Mouse (Mus musculus) adrenal gland, postnatal 14 days (tissue): ENCODE measurements around the gene Fgf14. TPM values are rescaled to one million over a fixed set of nuclear protein-coding genes. Genes with fewer than 3 reads are reported as not detected.
A peak's percentile ranks its signal among the peaks of the same experiment; 100 is the strongest.
"Not testable (repeated sequence)": the region's sequence is repeated elsewhere in the genome, so short reads cannot be mapped to it uniquely, and the experiment has no call there.

Source experiments
- DNase-seq: peaks from one replicate; pipeline ENCODE4 v3.0.0; 2021; ENCODE audit warnings: mixed read lengths
- total RNA-seq: library from RNA; stranded (reverse); gene quantifications from 2 replicates; pipeline ENCODE4 v1.2.3, GENCODE M21; 2021

Gene Fgf14
- total RNA-seq, 1 experiment from 2014 or later, result 0.85 TPM

DNA sequence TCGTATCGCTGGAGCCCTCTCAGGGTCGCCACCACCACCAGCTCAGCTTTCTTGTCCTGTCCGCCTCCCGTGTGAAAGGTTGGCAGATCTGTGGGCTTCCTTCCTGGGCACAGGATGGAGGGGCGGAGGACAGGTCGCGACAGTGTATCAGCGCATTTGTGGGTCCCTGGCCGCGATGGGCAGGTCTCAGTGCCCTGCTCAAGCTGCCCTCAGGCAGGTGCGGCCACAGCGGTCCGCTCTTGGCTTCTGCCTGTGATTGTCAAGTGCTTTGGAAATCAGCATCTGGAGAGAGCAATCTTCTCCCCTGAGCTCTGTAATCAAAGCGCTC is 484.1 kb downstream of the Fgf14 start:
- DNase-seq, result no peak

DNA sequence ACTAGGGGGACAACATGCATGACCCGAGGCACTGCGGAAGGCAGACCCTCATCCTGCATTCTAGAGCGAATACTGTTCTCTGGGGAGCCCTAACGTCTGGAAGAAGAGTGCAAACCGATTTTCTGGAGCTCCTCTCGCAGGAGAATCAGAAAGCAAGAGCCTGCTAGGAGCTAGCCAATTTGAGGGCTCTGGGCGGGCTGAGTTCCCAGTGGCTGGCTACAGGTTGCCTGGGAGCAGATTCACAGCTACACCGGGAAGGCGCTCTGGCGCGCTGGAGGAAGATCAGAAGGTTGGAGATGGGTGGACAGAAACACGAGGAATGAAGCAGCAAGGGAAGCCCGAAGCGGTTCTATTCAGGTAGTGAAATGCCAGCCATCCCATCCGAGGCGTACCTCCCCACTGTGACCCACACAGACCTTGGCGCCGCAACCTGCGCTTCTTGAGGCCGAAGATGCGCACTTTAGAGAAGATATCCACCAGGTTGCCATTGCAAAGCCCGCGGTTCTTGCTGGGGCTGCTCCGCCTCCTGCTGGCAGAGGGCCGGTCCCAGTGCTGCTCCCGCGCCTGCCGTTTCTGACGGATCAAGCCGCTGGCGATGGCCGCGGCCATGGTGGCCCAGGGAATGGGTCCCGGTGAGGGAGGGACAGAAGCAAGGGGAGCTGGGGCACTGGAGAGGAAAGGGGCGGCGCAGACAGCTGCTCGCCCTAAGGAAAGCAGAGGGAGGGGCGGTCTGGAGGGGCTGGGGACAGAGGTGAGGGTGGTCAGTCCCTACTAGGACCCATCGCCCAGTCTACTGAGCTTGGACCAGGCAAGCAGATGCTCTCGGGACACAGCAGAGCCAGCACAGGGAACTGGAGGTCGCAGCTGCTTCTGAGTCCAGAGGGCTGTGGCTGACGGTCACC is 484.8 kb downstream of the Fgf14 start:
- DNase-seq, result peak; percentile 52

DNA sequence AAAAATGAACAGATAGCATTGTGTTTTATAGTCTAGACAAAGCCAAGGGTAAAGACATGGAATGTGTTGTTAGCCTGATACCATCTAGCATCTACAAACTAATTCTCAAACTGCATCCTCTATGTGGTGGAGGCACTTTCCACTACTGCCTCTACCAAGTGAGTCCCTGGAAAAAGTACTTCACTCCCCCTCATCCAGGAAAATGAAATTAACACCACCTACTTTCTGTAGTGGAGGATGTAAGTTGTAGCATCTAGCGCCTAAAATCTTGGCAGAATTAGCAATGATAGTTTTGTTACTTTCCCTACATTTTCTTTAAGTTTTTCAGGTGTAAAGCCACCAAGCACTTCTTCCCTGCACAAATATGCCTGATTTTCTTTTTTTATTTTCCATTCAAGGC is 496.7 kb downstream of the Fgf14 start:
- no peak for DNase-seq

DNA sequence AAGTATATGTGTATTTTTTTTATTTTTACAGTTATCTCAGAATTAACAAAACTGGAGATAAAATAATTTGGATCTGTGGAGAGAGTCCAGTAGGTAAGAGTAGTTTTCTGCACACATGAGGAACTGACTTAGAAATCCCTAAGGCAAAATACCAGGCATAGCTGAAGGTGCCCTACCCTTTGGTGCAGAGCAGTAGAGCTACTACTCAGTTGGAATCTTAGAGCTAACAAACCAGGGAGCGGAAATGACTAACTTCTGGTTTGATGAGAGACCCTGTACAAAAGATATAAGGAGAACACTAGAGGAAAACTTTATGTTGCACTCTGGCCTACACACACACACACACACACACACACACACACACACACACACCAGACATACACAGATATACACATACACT is 502.8 kb downstream of the Fgf14 start:
- no peak for DNase-seq

DNA sequence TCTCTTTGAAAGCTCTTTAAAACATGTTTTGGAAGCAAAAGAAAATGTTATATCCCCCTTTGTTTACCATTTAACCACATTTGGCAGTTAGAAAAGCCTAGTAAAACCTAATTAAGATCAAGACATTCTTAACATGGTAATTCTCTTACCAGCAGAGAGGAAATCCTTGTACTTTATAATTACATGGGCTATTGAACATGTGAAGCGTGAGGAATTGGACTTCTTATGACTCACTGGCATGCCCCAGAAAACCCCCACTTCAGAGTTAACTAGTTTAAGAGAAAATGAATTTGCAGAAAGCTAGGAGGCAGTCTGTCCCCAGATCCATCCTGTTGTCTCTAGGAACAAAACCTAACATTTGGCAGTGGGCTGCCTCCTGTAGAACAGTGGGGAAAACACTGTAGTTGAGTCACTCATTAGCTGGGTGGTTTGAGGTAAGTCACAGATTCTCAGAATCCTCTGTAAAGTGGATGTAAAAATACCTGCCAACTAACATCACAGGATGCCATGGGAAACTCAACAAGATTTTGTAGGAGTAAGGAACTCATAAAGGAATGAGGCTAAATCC is 513.2 kb downstream of the Fgf14 start:
- DNase-seq, result no peak

DNA sequence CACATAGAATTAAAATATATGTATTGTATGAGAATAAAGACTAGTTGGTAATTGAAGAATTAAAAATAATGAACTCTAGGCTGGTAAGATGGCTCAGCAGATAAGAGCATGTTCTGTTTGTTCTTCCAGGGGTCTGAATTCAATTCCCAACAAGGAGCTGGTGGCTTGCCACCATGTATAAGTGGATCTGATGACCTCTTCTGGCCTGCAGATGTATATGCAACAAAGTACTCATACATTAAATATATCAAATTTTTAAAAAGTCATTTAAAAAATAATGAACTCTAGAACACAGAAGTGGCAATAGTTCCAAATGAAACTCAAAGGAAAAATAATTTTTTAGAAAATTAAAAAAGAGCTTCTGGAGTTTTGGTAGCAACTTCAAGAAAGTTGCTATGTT is 529.5 kb downstream of the Fgf14 start:
- no peak for DNase-seq

DNA sequence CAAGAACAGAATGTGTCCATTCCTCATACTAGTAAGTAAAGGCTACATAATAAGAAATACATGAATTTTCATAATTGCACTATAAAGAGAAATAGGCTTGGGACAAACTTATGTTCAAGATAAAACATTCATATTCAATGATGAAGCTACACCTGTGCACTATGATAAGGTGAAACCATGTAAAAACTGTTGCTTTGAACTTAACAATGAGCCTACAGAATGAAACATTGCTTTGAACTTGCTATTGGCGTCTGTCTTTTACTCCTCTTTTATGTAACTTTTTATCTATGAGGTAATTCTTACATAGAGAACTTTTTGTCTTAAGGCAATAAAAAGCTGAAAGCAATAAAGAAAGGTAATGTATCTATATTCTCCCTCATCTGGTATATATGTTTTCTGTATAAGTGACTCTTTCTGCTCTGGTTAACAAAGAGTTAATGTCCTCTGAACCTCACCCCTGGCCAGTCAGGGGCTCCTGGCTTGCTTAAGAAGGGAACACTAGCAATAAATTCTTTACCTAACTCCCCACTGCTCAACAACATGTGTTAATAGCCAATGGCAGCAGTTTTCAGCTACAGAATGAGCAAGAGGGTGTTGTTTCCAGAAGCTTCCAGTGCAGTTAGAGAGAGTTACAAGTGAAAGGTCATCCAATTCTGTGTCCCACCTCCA is 569.6 kb downstream of the Fgf14 start:
- no peak for DNase-seq

DNA sequence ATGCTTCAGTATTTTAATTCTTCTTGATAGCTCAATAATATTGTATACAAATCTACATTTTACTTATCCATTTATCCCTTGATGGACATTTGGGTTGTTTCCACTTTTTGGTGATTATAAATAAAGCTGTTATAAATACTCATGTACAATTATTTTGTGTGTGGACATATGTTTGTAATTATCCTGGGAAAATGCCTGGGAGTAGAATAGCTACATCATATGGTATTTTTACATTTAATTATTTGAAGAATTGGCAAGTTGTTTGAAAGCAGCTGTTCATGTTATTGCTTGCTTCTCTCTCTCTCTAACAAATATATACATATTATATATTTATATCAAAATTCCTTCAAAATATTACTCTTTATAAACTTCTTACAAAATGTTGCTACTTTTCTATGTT is 593.8 kb downstream of the Fgf14 start:
- no peak for DNase-seq

DNA sequence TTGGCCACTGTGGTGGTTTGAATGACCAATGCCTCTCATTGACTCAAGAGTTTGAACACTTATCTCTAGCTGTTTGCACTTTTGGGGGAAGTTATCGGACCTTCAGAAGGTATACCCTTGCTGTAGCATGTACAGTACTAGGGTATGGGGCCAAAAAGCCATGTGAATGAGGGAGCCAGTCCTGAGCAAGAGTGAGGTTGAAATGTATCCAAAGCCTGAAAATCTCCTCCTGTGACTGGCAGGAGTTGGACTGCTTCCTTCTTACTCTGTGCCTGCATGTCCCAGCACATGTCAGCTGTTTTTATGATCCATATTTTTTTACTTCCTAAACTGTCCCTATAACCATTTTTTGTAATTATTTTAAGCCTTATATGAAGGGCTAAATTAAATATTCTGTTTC is 632.9 kb downstream of the Fgf14 start:
- DNase-seq, result no peak

DNA sequence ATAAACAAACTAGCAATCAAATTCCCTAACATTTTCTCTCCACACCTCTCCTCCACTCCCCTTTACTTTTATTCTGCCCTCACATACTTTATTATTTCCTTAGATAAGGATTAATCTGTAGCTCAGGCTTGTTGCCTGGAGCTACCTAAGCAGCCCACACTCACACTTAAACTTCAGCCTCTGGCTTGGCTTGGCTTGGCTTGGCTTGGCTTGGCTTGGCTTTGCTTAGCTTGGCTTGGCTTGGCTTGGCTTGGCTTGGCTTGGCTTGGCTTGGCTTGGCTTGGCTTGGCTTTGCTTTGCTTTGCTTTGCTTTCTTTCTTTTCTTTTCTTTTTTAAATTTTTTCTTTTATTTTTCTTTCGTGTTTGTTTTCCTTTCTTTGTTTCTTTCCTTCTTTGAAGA is 636.3 kb downstream of the Fgf14 start:
- DNase-seq, result no peak

DNA sequence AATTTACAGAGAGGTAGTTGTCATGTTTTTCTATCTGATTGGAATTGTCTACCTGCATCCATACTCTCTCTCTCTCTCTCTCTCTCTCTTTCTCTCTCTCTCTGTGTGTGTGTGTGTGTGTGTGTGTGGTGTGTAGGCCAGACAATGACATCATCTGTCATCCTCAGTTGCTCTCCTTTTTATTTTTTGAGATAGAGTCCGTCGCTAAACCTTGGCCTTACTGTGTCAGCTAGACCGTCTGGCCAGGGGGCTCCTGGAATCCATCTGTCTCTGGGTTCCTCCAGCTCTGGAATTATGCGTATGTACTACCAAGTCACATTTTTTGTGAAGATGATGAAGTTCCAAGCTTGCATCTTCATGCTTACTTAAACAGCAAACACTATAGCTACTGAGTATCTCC is 639.5 kb downstream of the Fgf14 start:
- DNase-seq, result no peak

DNA sequence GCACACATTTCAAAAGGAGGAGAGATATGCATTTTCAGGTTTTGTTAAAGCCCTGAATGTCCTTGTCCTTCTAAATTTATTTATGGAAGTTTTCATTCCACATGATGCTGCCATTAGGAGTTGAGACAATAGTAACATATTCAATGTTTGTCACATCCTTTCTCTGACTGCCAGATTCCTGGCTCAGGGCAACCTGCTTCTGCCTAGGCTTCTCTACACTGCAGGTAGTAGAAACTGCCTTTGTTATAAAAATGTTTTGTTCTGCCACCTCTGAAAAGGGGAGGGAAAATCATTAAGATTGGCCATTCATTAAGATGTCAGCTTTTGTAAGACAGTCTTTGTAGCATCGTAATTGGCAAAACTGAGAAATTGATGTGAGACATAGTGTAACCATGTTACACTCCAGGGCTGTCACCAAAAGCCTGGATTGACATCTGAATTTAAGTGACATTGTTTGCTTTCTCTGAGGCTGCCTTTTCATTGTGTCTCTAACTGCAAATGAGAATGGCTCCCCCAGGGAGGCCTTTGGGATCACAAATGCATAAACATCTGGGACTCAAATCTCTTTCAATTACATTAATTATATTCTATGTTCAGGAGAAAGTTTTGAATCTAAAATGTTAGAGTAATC is 640.2 kb downstream of the Fgf14 start:
- DNase-seq, result no peak

DNA sequence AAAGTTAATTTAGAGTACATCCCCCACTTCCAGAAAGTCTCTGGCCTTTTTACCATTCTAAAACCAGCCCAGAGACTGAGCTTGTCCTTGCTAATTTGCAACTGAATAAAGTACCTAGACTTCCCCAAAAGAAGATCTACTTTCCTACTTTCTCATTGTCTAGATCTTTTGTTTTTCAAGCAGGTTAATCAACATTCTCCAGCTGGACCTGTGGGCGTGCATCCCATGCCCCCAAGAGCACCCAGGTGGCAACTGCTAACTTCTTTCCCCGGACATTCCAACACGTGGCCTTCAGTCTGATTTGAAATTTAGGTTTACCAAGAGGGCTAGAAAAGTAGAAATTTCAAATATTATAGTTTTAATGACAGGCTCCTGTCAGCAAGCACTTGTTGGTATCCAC is 643.6 kb downstream of the Fgf14 start:
- DNase-seq, result not testable (repeated sequence)

DNA sequence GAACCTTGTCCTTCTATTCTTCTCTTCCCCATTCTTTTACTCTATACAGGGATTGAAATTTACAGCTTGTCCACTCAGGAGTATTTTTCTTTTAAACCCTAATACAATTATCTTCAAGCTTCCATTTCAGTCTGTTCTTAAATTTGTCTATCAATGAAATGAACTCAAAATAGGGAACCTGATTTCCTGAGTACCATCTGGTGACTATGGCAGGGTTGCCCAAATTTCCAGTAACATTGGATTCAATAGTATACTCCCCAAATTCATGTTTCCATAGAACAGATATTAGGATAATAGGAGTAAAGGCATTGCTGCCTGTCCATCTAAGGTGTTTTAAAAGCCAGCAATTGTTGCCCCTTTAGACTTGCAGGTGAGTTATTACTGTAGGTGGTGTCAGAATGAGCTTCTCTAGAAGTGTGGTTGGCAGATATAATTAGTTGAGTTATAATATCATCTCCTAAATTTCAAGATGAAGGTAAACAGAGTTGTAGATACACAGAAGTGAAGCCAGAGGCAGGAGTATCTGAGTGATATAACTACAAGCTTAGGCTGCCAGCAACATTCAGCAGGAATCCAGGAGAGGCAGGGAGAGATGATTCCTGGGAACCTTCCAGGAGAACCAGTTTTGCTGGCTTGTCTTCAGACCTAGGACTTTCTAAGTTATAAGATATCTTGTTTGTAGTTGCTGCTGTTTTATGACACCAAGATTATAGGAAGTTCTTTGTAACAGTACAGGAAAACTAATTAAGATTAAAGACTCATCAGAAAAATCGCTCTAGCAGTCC is 648.8 kb downstream of the Fgf14 start:
- DNase-seq, result no peak

DNA sequence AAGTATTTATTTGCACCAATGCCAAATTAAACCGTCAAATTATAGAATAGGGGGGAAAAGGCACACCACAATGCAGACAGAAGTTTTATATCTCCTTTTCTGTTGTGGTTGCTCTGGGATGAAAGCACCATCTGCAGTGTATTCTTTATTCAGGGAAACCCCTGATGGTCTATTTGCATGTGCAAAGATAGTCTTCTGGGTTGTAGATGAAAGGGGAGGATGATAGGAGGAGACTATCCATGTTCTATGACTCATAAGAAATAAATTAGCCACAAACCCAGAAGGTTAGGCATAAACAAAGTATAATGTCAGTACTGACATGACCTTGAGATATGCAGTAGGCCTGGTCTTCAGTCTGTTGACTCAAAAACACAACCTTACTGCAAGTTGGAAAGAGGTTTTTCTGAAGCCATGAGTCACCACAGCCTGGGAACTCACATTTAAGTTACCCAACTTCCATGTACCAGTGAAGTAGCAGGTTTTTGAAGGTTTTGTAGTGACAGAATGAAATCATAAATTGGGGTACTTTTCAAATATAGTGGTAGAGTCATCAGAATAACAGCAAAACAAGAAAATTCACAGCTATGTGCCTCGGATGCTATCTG is 686.2 kb downstream of the Fgf14 start:
- DNase-seq, result peak; percentile 28

DNA sequence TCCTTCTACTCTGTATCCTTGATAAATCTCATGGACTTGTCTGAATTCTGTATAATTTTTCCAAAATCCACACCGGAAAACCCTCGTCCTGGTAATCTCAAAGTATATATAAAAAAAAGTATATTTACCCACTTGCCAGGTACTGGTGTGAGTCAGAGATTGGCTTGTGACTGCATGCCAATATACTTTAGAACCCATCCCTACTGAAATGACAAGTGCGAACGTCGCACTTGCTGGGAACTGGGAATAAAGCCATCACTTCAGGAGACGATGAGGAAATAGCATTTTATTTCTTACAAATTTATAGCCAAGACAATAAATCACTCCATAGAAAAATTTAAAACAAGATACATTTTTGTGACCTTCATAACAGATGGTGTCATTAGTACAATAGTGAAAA is 708.9 kb downstream of the Fgf14 start:
- DNase-seq, result no peak

DNA sequence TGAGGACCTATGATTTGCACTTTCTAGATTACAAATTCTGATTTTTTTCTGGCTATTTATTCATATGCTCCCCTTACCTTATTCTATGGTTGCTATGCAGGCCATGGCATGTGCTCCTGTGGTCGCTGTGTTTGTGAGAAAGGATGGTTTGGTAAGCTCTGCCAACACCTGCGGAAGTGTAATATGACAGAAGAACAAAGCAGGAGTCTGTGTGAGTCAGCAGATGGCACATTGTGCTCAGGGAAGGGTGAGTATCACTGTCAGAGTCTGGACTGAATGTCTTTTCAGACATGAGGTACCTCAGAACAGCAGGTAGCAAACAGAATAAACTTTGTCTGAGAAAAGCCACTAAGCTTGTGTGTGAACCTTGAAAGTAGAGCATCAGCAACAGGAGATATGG is 710.4 kb downstream of the Fgf14 start:
- no peak for DNase-seq
